ENCODE assay signal across 12 mouse cellular contexts in genomic region chr6:30636186-30636842, GRCm38 (mm10). TPM values are rescaled to one million over a fixed set of nuclear protein-coding genes. Genes with fewer than 3 reads are reported as not detected.
DNase-seq lines count a peak whose midpoint lies in the region; ATAC-seq lines count a peak whose summit lies in the region.
"Had no signal": no experiment of that assay in that cellular context is flagged by ENCODE, and none has a peak within 500 bp of the region (broad histone marks: within the 10 kb centered on the region; RNA-seq: fewer than 3 reads in every experiment).

No protein-coding gene starts in this region.

- 48% methylated on average over 4 of the region's 4 CpGs for WGBS in heart, embryonic 16.5 days
- WGBS in embryonic facial prominence, embryonic 13.5 days = 25% methylated on average over 4 of the region's 4 CpGs
- 58% methylated on average over 4 of the region's 4 CpGs for whole genome bisulfite sequencing in liver, embryonic 11.5 days

- no peaks in the 10 kb centered on the region for H3K36me3 ChIP-seq in heart, embryonic 16.5 days (ENCODE audit: control insufficient read depth, insufficient read depth)
- H3K36me3 ChIP-seq in embryonic facial prominence, embryonic 13.5 days = no peaks in the 10 kb centered on the region
- H3K36me3 ChIP-seq in liver, embryonic 11.5 days (ENCODE audit: control insufficient read depth, insufficient read depth, low read length) = no peaks in the 10 kb centered on the region

- intact Hi-C loops in heart, postnatal 14 days (cut with DNase I) = no loop called here

- no peak overlapping the region; the same call in 1 of the 2 replicates for H3K9ac ChIP-seq in heart, embryonic 16.5 days (ENCODE audit: low read length)
- H3K9ac ChIP-seq in embryonic facial prominence, embryonic 13.5 days = no peak overlapping the region
- H3K9ac ChIP-seq in liver, embryonic 11.5 days (ENCODE audit: low read depth, low read length) = no peak overlapping the region

- ATAC-seq in heart, embryonic 16.5 days (replicated peaks; ENCODE audit: extremely low read depth, insufficient read depth, low FRiP score) = no peak
- no peak for ATAC-seq in embryonic facial prominence, embryonic 13.5 days (ENCODE audit: insufficient number of reproducible peaks, insufficient read depth, low FRiP score, low TSS enrichment, low read depth)
- ATAC-seq in liver, embryonic 11.5 days (replicated peaks; ENCODE audit: low FRiP score) = no peak
- ATAC-seq: forebrain, embryonic 14.5 days; inflammation-experienced regulatory T-cells, adult 6 months had no signal

- H3K4me2 ChIP-seq in heart, embryonic 16.5 days (ENCODE audit: low read depth, low read length) = no peak overlapping the region
- H3K4me2 ChIP-seq in embryonic facial prominence, embryonic 13.5 days = no peak overlapping the region
- H3K4me2 ChIP-seq in liver, embryonic 11.5 days = no peak overlapping the region

- no peaks in the 10 kb centered on the region for H3K27me3 ChIP-seq in heart, embryonic 16.5 days (ENCODE audit: control insufficient read depth, insufficient read depth, low read length)
- no peaks in the 10 kb centered on the region for H3K27me3 ChIP-seq in embryonic facial prominence, embryonic 13.5 days
- H3K27me3 ChIP-seq in liver, embryonic 11.5 days (replicated peaks; ENCODE audit: control insufficient read depth, insufficient read depth, low read length) = no peaks in the 10 kb centered on the region

- no peaks in the 10 kb centered on the region for H3K9me3 ChIP-seq in heart, embryonic 16.5 days (replicated peaks; ENCODE audit: control insufficient read depth, low read length)
- no peaks in the 10 kb centered on the region for H3K9me3 ChIP-seq in embryonic facial prominence, embryonic 13.5 days
- no peaks in the 10 kb centered on the region for H3K9me3 ChIP-seq in liver, embryonic 11.5 days (ENCODE audit: control insufficient read depth, low read length)

- H3K4me1 ChIP-seq in heart, embryonic 16.5 days (ENCODE audit: control insufficient read depth, insufficient read depth, low read length) = peaks cover 16% of the 10 kb centered on the region
- H3K4me1 ChIP-seq in embryonic facial prominence, embryonic 13.5 days = peaks cover 36% of the 10 kb centered on the region
- H3K4me1 ChIP-seq in liver, embryonic 11.5 days (replicated peaks; ENCODE audit: control insufficient read depth, insufficient read depth, low read length) = peaks cover 14% of the 10 kb centered on the region

- H3K27ac ChIP-seq in heart, embryonic 16.5 days (ENCODE audit: low read length) = peak overlapping the region; percentile 70
- H3K27ac ChIP-seq in embryonic facial prominence, embryonic 13.5 days = peak overlapping the region; percentile 86
- peak overlapping the region; percentile 35 for H3K27ac ChIP-seq in liver, embryonic 11.5 days (ENCODE audit: low read depth, low read length)

- no peak for DNase-seq in heart, postnatal 14 days
- DNase-seq in Muller cell, postnatal 12 days (ENCODE audit: inconsistent ontology term) = peak; percentile 43
- no peak for DNase-seq in liver, embryonic 11.5 days (ENCODE audit: low spot score)
- DNase-seq in urinary bladder, postnatal 4 days (ENCODE audit: low spot score in 2 of 2) = no peak
- DNase-seq in urinary bladder, adult 2 months (ENCODE audit: low spot score) = no peak
- DNase-seq in testis, postnatal 10 days (ENCODE audit: low spot score) = no peak
- DNase-seq: lung, postnatal 14 days; right cerebral cortex, postnatal 4 days had no signal

- no peak overlapping the region for H3K4me3 ChIP-seq in heart, embryonic 16.5 days (ENCODE audit: low read length)
- H3K4me3 ChIP-seq in embryonic facial prominence, embryonic 13.5 days = no peak overlapping the region
- no peak overlapping the region for H3K4me3 ChIP-seq in liver, embryonic 11.5 days (ENCODE audit: low read depth, low read length)

RNA-seq across cellular contexts. Expression of gene Cpa1, which starts 2.7 kb away (rescaled TPM):
- 6.5 and 7.2 TPM in 2 replicates for polyA plus RNA-seq in heart, embryonic 16.5 days (2015; fragmentation: Nextera tagmentation; extraction: Ambion mirVana)
- 1 to 10 TPM; 1.0 to 2.4 TPM for total RNA-seq in heart, postnatal 14 days (2021)
- 0.34 and 0.87 TPM in 2 replicates for polyA plus RNA-seq in embryonic facial prominence, embryonic 13.5 days (2015; fragmentation: Nextera tagmentation; extraction: Ambion mirVana)
- polyA plus RNA-seq in liver, embryonic 11.5 days (2014; fragmentation: Nextera tagmentation; extraction: Ambion mirVana) = 0.69 and 1.0 TPM in 2 replicates
- 0.15 and 0.47 TPM in 2 replicates for polyA plus RNA-seq in urinary bladder, adult 2 months (2012; rRNA removed)
- polyA plus RNA-seq: inflammation-experienced regulatory T-cells, adult 6 months had no signal

RNA-seq across cellular contexts. Expression of gene Cpa5, which starts 25.5 kb away (rescaled TPM):
- 0.55 and 0.59 TPM in 2 replicates for polyA plus RNA-seq in heart, embryonic 16.5 days (2015; fragmentation: Nextera tagmentation; extraction: Ambion mirVana)
- not detected for total RNA-seq in heart, postnatal 14 days (2021)
- 0.12 and 0.28 TPM in 2 replicates for polyA plus RNA-seq in embryonic facial prominence, embryonic 13.5 days (2015; fragmentation: Nextera tagmentation; extraction: Ambion mirVana)
- polyA plus RNA-seq in liver, embryonic 11.5 days (2014; fragmentation: Nextera tagmentation; extraction: Ambion mirVana) = 0.14 TPM in 1 of 2 replicates, not detected in the other
- 0.03 TPM in 1 of 2 replicates, not detected in the other for polyA plus RNA-seq in urinary bladder, adult 2 months (2012; rRNA removed)
- polyA plus RNA-seq: inflammation-experienced regulatory T-cells, adult 6 months had no signal

RNA-seq across cellular contexts. Expression of gene Cep41, which starts 57.2 kb away (rescaled TPM):
- polyA plus RNA-seq in heart, embryonic 16.5 days (2015; fragmentation: Nextera tagmentation; extraction: Ambion mirVana) = 9.3 and 10.5 TPM in 2 replicates
- total RNA-seq in heart, postnatal 14 days (2021) = 1 to 10 TPM; 2.9 to 3.1 TPM
- 23.4 and 23.9 TPM in 2 replicates for polyA plus RNA-seq in embryonic facial prominence, embryonic 13.5 days (2015; fragmentation: Nextera tagmentation; extraction: Ambion mirVana)
- 12.0 and 14.3 TPM in 2 replicates for polyA plus RNA-seq in liver, embryonic 11.5 days (2014; fragmentation: Nextera tagmentation; extraction: Ambion mirVana)
- 5.7 and 7.1 TPM in 2 replicates for polyA plus RNA-seq in urinary bladder, adult 2 months (2012; rRNA removed)

Comparison
In these comparisons a context has a peak if more than half of its experiments do, and no peak if none do; other contexts are left out.
1. H3K27ac ChIP-seq: peak in every context shown above with its lines; median percentile 86 in embryonic facial prominence, embryonic 13.5 days; 70 in heart, embryonic 16.5 days; 35 in liver, embryonic 11.5 days.